Mouse (Mus musculus) embryo, embryonic 10.5 days (tissue): Measurements from ENCODE around the gene Dnajc16.

ENCODE experiments used
- DNase-seq: peaks from one replicate; pipeline ENCODE4 v3.0.0-alpha.2; 2015; ENCODE audit warnings: low spot score

Dnajc16 gene

DNA sequence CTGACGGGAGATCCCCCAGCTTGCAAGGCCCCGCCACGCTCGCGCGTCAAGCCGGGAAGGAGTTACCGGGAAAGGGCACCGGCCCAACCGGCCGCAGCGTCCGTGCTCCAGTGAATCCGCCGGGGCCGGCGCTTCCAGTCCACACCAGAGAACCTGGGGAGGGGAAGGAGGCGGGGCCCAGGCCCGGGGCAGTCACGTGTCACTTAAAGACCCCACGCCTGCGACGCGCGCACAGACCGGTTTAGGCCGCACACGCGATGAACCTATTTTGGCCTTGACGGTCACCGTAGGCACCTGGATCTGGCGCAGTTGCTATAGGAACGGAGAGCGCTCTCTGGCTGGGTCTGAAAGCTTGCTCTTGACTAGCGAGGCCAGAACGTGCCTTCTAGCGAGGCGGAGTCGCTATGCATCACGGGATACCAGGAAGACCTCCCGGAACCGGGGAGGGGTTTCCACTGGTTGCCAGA is at the start of gene Dnajc16:
Gene Dnajc16, minus strand, starts transcription at position 408 of the 467 bp plus-strand sequence.
- DNase-seq = peak; percentile 100

DNA sequence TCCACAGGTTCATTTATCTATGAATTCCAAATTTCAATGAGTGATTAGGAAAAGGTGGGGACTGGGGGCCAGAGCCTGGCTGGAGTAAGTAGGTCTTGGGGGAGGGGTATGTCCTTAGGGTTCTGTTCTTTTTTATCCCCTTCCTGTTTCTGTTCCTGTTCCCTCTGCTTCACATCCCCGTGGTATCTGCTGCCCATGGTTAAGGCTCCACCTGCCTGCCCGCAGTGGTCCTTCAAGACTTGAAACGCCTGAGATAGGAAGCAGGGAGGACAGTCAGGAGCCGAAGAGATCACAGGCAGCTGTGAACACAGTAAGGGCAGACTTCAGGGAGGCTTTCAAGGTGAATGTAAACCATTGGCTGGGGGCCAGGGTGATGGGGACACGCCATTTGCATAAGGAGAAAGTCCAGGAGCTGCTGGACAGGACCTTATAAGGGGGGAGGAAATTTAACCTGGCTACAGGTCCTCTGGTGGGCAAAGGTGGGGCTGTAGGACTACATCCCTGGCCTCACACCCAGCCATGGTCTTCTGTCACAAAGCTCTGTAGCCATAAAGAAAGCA is 43.9 kb upstream of the Dnajc16 start:
- no peak for DNase-seq

DNA sequence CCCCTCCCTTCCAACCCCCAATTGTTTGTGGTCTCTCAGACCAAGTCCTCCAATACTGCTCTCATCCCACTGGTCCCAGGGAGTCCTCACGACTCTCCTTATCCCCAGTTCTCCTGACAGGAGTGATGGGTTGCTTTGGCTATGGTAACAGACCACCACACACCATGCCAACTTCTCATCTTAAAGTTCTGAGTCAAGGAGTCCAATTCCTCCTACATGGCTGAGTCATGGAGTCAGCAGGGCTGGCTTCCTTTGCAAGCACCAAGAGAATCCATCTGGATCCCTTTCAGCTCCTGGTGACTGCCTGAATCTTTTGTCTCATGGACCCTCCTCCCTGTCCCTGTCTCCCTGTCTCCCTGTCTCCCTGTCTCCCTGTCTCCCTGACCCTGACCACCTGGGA is 43.2 kb upstream of the Dnajc16 start:
- DNase-seq = no peak

DNA sequence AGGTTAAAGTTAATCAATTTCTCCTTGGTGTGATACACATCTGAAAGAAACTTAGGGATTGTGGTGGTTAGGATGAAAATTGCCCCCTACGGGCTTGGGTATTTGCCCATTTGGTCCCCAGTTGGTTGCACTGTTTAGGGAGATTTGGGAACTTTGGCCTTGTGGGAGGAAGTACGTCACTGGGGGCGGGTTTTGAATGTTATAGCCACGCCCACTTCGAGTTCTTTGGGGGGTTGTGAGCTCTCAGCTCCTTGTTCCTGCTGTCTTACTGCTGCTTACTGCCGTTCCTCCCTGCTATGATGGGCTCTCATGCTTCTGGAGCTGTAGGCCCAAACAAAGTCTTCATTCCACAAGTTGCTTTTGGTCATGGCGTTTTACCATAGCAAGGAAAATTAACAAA is 40.6 kb upstream of the Dnajc16 start:
- DNase-seq = no peak

DNA sequence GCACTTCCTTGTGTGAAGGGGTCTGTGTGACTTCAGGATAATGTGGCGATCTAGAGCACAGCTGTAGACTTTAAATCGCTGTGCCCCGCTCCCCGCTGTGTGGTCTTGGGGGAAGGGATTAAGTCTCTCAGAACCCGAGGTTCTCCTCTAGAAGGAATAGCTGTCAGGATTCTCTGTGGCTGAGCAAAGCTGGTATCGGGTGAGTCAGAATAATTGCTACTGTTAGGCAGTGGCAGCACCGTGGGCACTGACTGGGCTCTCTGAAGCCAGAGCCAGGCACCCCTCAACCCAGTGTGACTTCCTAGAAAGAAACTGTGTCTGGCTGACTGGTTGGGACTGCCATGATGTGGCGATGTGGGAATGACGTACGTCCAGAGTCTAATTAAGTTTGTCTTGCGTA is 39.6 kb upstream of the Dnajc16 start:
- DNase-seq = no peak

DNA sequence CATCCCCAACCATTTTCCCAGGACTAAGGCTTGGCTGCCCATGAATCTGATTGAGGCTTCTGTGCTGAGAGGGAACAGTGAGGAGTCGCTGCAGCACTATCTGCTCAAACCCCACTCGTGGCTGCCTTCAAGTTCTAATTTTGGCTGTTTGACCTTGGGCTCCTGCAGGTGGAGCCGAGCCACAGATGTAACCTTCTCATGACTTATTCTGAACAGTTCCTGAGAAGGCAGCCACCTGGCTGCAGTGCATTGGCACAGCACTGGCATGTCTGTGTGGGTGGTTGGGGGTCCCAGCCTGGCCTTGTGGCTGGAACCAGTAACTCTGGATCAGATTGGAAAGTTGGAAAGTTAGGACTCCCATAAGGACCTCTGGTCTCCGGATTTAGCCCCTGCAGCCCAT is 37.4 kb upstream of the Dnajc16 start:
- DNase-seq = no peak

DNA sequence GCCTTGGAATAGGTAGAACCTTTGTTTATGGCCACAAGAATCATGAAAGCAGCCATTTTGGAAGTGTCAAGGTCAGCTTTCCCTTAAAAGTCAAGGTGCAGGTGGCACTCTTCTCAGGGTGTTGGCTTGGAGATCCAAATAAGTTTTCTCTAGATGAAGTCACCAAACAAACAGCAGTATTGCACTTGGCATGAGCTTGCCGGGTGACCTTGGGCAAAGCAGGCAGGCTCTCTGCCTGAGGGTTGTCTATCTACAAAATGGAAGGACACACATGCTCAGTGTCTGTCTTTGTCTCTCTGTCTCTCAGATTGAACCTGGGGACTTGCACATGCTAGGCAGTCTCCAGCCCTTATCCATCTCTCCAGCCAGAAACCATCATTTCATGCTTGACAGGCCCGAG is 36.7 kb upstream of the Dnajc16 start:
- no peak for DNase-seq

DNA sequence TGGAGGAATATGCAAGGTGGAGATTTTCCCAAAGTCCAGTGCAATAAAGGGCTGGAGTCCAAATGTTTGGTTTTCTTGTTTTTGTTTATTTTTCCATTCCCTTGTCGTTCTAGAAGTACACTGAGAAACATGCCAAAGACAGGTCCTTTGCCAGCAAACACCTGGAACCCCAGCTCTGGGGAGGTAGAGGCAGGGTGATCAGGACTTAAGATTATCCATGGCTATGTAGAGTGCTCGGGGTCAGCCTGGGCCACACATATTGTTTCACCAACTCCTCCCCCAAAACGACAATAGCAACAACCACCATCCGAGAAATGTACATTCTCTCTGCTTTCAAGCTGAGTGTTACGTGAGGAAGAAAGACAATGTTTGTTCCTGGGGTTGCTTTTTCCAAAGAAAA is 35.3 kb upstream of the Dnajc16 start, which contains the start of gene Cela2a:
Gene Cela2a, minus strand, starts transcription at position 101 of the 400 bp plus-strand sequence.
- no peak for DNase-seq

DNA sequence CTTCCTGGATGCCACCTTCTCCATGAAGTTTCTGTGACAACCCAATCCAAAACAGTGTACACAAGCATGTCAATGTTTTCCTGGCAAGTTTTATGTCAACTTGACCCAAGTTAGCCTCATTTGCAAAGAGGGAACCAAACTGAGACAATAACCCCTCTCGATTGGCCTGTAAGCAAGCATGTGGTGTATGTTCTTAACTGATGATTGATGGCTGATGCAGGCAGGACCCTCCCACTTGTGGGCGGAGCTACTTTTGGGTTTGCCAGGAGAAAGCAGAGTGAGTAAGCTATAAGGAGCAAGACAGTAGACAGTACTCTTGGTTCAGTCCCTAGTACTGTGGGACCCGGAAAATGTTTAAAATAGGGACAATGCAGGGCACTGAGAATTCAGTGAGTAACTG is 32.2 kb upstream of the Dnajc16 start:
- DNase-seq = peak; percentile 31

DNA sequence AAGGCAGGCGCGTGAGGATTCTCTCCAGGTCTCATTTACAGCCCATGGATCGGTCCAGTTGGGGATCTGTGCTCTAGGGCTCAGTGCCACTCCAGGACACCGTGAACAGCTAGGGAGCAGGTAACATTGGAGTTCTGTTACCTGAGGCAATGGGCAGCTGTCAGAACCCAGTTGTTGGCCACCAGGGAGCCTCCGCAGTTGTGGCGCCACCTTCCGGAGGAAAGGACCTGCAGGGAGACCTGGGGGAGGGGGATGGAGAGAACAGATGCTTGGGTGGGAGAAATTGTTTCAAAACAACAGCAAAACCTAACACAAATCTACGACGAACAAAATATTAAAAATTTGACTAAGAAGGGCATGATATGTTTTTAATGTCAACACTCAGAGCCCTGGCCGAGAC is 31.4 kb upstream of the Dnajc16 start:
- peak; percentile 6 for DNase-seq

DNA sequence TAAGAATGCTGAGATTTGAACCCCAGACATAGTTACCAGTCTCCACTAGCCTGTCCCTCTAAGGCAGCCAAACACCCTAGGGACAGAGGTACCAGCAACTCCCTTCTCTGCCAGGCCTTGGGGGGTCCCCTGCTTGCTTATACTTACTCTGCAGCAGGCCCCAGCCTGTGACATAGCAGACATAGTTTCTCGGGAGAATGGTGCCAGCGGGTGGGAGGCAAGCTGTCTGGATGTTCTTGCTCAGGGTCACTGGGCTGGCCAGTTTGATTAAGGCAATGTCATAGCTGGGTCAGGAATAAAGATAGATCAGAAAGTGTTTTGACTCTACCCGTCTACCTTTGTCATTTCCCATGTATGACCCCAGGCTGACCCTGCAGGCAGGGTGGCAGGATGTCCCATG is 30.4 kb upstream of the Dnajc16 start:
- no peak for DNase-seq

DNA sequence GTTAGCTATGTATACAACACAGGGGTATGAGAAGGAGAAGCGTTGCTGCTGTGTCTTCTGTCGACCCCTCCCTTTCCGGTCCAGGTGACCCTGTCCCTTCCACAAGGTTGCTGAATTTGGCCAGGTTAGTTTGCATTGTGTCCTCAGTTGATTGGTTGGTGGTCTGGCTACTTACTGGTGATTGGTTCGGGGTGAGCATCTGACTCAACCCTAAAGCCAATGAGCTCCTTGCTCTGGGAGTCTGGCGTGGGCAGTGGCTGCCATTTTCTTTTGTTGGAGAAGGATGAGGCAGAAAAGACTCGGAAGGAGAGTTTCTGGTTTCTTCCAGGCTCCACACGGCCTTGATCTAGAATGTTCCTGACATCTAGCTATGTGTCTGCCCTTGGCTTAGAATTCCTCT is 28.6 kb upstream of the Dnajc16 start:
- DNase-seq = no peak

DNA sequence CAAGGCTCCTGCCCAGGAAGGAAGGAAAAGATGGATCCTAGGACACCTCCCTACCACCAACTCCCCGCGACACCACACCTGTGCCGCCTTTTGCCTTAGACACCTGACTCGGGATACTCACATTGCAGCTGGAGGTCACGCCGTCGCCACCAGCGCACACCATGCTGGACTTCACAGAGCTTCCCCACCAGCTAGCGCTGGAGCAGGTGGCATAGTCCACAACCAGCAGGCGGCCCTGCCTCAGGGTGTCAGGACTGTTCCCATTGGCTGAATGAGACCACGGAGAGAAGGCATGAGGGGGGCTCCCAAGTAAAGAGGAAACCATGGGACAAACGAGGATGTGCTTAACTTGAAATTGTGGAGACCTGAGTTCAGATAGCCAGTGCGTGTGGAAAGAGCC is 28.1 kb upstream of the Dnajc16 start:
- DNase-seq = no peak

DNA sequence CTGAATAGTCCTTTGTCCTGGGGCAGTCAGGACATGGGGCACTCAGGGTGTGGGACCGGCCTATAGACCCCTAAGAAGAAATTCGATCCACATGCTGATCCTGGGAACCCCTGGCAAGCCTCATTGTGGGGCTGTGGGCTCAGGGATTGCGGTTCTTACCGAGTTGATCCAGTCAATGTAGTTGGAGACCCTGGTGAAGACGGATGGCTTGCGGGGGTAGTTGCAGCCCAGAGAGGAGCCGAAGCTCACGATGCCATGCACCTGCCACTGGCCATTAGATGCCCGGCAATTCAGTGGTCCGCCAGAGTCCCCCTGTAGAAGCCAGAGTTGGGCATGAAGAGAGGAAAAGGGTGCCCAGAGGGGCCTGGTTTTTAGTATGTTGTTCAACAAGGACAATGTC is 27.0 kb upstream of the Dnajc16 start:
- no peak for DNase-seq

DNA sequence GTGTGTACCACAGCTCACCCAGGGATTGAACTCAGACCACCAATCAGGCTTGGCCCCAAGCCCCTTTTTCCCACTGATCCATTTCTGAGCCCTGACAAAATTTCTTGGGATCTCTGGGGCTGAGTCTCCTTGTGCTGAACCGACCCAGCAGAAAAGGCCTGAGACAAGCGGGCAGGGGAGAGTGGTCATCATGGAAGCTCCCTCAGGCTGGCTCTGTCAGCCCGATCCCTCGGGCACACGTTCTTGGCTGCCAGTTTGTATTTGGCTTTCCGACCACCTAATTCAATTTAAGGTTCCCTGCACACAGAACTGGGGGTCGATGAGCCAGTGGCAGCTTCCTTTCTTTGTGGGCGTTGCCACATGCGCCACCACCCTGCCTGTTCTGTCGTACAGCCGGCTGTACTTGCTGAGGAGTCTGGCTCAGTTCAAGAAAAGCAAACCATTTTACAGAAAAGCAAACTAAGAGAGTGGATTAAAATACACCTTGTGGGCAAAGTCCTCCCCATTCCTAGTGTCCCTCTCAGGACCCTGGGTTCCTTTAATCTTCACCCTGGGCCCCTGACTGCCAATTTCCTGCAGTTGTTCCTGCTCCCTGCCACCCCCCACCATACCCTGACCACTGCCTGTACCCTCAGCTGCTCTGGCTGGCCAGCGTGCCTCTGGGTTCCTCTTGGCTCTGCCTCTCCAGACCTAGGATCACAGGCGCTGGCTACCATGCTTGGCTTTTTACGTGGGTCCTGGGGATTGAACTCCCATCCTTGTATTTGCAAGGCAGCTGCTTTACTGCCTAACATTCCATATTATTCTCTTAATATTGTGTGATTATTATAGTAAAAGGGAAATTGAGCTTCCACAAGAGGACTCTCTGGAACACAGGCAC is 26.3 kb upstream of the Dnajc16 start:
- no peak for DNase-seq

DNA sequence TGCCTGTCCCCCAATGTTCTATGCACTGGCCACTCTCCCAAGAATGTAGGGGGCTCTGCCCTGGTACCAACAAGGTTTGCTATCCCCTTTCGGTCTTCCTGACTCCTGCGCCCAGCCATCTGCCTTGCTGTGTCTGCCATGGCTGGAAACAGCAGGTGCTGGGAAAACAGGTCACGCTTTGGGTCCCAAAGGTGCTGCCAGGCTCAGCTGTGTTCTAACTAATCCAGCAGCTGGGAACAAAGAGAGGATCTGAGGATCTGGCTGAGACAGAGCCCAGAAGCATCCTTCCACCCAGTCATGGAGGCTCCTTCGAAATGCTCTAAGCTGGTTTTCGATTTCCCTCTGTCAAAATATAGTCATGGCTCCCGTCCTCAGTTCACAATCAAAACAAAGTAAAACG is 25.5 kb upstream of the Dnajc16 start:
- DNase-seq = no peak

DNA sequence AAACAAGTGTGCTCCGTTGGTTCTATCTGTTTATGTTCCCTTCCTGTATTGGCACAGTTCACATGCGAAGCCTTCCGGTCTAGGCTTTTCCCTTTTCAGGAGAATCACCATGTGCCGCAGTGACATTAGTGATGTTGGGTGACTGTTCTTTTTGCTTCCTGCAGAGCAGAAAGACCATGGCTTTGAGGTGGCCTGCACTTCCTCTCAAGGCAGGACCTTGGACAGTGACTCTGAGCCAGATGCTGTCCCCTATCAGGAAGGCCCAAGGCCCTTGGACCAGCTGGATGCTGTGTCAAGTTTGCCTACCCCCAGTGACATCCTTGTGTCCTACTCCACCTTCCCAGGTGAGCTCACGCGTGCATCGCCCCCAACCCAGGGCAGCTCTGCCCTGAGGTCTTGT is 20.6 kb upstream of the Dnajc16 start:
- peak; percentile 22 for DNase-seq

DNA sequence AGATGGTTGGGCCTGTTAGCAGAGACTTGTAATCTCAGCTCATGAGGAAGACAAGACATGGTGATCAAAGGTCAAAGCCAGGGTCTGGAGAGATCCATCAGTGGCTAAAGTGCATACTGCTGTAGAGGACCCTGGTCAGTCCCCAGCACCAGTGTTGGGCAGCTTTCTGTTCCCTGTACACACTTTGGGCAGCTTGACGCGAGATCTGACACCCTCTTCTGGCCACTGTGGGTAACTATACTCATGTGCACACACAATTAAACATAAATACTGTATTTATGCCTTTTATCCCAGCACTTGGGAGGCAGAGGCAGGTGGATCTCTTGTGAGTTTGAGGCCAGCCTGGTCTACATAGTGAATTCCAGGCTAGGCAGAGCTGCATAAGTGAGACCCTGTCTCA is 20.2 kb upstream of the Dnajc16 start:
- no peak for DNase-seq

DNA sequence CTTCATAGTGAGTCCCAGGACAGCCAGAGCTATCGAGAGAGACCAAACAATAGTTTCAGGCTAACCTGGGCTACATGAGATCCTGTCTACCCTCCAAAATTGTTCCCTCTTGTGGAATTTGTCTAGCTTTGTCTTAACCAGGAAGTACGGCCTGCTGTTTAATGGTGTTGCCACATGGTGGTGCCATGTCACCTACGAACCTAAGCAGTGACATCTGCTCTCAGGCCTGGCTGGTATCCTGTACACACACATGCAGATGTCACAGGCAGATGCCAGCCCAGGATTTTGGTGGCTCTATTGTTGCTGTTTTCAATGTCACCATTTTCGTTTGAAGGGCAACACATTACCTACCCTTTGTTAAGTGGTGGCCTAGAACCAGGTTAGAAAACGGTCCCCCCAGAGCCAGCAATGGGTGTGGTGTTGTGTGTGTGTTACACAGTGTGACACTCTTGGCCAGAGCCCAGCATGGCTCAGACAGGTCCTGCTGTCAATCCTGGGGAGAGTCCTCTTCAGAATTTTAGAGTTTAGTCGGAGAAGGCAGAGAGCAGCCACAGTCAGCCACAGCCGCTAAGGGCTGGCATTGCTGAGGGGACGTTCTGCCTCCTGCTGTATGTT is 19.2 kb upstream of the Dnajc16 start:
- peak; percentile 67 for DNase-seq

DNA sequence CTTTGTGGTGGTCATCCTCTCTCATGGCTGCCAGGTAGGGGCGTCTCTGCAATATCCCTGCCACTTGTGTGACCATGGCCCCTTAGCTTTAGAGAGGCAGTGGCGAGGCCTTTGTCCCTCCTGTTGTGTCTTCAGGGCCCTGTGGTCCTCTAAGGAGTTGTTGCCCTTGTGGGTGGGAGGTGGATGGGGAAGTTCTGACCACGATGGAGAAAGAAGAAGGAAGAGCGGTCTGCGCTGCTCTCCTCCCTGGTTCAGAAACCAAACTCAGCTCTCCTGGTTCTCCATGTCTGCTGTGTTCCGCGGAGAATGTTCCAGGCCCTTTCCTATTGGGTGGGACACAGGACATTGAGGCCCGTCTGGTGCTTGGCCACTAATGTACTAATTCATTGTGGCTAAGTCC is 15.2 kb upstream of the Dnajc16 start:
- no peak for DNase-seq

DNA sequence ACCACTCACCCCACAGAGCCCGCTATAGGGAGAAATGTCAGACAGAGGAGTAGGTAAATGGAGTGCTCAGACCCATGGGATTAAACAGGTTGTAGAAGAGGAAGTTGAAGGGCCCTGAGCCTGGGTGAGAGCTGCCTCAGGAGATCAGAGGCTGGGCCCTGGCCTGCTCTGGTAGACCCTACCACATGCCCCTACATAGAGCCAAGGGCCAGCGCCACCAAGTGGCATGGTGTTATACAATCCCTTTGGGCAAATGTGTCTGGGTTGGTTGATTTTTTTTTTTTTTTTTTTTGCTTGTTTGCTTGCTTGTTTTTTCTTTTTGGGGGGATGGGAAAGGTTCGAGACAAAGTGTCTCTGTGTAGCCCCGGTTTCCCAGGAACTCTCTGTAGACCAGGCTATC is 13.4 kb upstream of the Dnajc16 start:
- DNase-seq = no peak

DNA sequence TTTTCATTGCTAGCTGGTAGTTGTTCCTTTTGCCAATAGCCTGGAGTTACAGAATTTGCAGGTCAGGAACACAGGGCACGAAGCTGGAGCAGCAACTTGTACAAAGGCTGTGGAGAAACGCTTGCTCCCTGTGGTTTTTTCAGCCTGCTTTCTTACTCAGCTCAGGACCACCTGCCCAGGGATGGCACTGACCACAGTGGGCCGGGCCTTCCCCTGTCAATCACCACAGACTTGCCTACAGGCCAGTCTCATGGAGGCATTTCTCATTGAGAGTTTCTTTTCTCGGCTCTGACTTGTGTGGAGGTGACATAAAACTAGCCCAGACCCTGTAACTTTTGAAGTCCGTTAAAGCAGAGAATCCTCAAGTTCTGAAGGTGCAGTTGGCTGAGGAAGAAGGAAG is 6.8 kb upstream of the Dnajc16 start:
- no peak for DNase-seq

DNA sequence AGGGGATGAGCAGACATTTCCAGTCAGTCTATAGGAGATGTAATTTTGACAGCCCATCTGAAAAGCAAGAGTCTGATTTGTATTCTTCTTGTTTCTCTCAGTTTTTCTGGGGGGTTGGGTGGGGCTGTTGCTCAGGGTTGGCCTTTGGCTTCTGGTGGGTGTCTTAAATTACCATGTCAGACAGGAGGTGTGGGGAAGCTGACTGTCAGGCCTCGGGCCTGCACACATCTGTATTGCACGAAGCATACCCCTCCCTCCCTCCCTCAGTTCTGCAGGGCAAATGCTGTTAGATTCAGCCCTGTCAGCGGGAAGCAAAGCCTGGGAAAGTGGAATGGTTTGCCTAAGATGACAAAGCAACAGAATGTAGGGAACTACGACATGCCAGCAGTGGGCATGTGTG is 6.2 kb upstream of the Dnajc16 start:
- DNase-seq = no peak
